Mouse (Mus musculus): ENCODE results near the gene Arhgap6.

- TF ChIP-seq CTCF (IDR thresholded peaks at IDR 0.05; ENCODE audit: borderline replicate concordance, insufficient read depth, low read depth, low read length): no peak
- no peak for TF ChIP-seq POLR2A (IDR thresholded peaks at IDR 0.05; ENCODE audit: borderline replicate concordance, insufficient read depth, low read length)
Measured at GRCm38 (mm10) chrX:169158385-169158784, 363.5 kb downstream of the Arhgap6 start.
